Mouse (Mus musculus): Measurements from ENCODE around the gene Fgd3. TPM values are rescaled to one million over a fixed set of nuclear protein-coding genes. Genes with fewer than 3 reads are reported as not detected.

Gene Fgd3
- polyA plus RNA-seq, 1 experiment = 6.3 TPM

DNA sequence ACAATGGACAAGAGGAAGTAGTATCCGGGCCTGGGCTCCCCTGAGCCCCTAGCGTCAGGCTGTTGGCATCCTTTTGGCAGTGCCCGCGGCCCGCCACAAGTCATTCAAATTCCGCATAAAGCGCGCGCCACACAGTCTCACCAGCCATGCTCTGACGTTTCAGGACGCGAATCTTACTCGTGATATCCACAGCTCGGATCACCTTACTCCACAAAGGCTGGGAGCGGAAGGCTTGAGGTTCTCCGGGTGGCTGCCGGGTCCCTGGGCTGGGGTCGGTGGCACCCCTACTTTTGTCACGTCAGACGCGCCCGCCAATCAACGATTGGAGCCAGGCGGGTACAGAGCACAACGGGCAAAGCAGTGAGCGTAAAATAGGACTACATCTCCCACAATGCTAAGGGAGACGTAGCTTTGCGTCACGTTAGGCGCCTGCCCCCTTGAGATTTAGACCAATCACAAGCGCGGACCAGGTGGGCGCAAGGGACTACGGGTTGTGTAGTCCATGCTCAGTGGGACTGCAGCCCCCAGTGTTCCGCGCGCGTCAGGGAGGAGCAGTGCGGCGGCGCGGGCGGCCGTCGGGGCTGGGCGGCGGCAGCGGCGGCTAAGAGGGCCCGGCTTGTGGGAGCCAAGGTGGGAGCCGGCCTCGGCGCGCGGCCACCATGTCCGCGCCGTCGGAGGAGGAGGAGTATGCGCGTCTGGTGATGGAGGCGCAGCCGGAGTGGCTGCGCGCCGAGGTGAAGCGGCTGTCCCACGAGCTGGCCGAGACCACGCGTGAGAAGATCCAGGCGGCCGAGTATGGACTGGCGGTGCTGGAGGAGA is 21.1 kb upstream of the Fgd3 start, which contains the start of gene Bicd2:
TSS of gene Bicd2 (plus strand) at position 574 of the 819 bp plus-strand sequence.
- Histone ChIP-seq H3K27me3 (replicated peaks; ENCODE audit: control insufficient read depth, insufficient read depth, low read length) (no peaks in the 10 kb centered on the region), H3K27ac (ENCODE audit: insufficient read depth, low read depth, low read length) (peak within 1 kb of the TSS; percentile 13; the same call in 1 of the 2 replicates), H3K4me3 (ENCODE audit: insufficient read depth, low read depth, low read length) (peak within 1 kb of the TSS; percentile 78), H3K36me3 (ENCODE audit: control insufficient read depth, insufficient read depth, low read length) (no peaks in the 10 kb centered on the region), H3K4me1 (ENCODE audit: control insufficient read depth, insufficient read depth, low read length) (peaks cover 21% of the 10 kb centered on the region)
- peak; percentile 98 for DNase-seq
- no peak for TF ChIP-seq CTCF (conservative IDR thresholded peaks at IDR 0.05; ENCODE audit: insufficient read depth, insufficient read length, low read depth, low read length)
- TF ChIP-seq POLR2A (IDR thresholded peaks at IDR 0.05; ENCODE audit: low read depth, low read length) = no peak
- WGBS = under 1% methylated on average over 74 of the region's 74 CpGs

- DNase-seq = peak; percentile 74
- Histone ChIP-seq H3K27ac (ENCODE audit: insufficient read depth, low read depth, low read length) (no peak overlapping the region), H3K4me1 (ENCODE audit: control insufficient read depth, insufficient read depth, low read length) (peaks cover 8% of the 10 kb centered on the region; the same call in 1 of the 2 replicates), H3K4me3 (ENCODE audit: insufficient read depth, low read depth, low read length) (no peak overlapping the region), H3K27me3 (replicated peaks; ENCODE audit: control insufficient read depth, insufficient read depth, low read length) (no peaks in the 10 kb centered on the region), H3K36me3 (ENCODE audit: control insufficient read depth, insufficient read depth, low read length) (no peaks in the 10 kb centered on the region)
- TF ChIP-seq POLR2A (IDR thresholded peaks at IDR 0.05; ENCODE audit: low read depth, low read length) (no peak), CTCF (conservative IDR thresholded peaks at IDR 0.05; ENCODE audit: insufficient read depth, insufficient read length, low read depth, low read length) (peak; percentile 85)
- 65% methylated on average over 7 of the region's 7 CpGs for WGBS
Observed at GRCm38 (mm10) chr13:49338893-49339546, 18.9 kb upstream of the Fgd3 start.

- no peaks in the 10 kb centered on the region for H3K4me1 ChIP-seq (ENCODE audit: control insufficient read depth, insufficient read depth, low read length)
- DNase-seq = no peak
- no peaks in the 10 kb centered on the region for H3K36me3 ChIP-seq (ENCODE audit: control insufficient read depth, insufficient read depth, low read length)
- H3K4me3 ChIP-seq (ENCODE audit: insufficient read depth, low read depth, low read length) = no peak overlapping the region
- TF ChIP-seq CTCF (conservative IDR thresholded peaks at IDR 0.05; ENCODE audit: insufficient read depth, insufficient read length, low read depth, low read length) = no peak
- no peak for TF ChIP-seq POLR2A (IDR thresholded peaks at IDR 0.05; ENCODE audit: low read depth, low read length)
- no peaks in the 10 kb centered on the region for H3K27me3 ChIP-seq (replicated peaks; ENCODE audit: control insufficient read depth, insufficient read depth, low read length)
- WGBS = 89% methylated on average over 12 of the region's 12 CpGs
- no peak overlapping the region for H3K27ac ChIP-seq (ENCODE audit: insufficient read depth, low read depth, low read length)
Observed at GRCm38 (mm10) chr13:49335077-49335982, 15.2 kb upstream of the Fgd3 start.

DNA sequence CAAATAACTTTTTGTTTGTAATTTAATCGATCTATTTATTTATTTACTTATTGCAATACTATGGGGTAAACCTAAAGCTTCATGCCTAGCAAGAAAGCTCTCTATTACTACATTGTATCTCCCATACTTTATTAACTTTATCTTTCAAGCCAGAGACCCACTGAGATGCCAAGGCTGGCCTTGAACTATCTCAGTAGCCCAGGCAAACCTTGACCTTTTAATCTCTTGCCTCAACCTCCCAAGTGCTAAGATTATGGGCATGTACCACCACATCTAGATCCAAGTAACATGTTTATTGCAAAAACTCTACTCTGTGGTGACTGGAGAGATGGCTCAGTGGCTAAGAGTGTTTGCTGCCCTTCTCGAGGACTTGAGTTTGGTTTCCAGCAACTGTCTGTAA is 13.1 kb upstream of the Fgd3 start:
- WGBS = 79% methylated on average over 2 of the region's 2 CpGs
- TF ChIP-seq POLR2A (IDR thresholded peaks at IDR 0.05; ENCODE audit: low read depth, low read length) (no peak), CTCF (conservative IDR thresholded peaks at IDR 0.05; ENCODE audit: insufficient read depth, insufficient read length, low read depth, low read length) (no peak)
- Histone ChIP-seq H3K27ac (ENCODE audit: insufficient read depth, low read depth, low read length) (no peak overlapping the region), H3K27me3 (replicated peaks; ENCODE audit: control insufficient read depth, insufficient read depth, low read length) (no peaks in the 10 kb centered on the region), H3K4me3 (ENCODE audit: insufficient read depth, low read depth, low read length) (no peak overlapping the region), H3K36me3 (ENCODE audit: control insufficient read depth, insufficient read depth, low read length) (no peaks in the 10 kb centered on the region), H3K4me1 (ENCODE audit: control insufficient read depth, insufficient read depth, low read length) (no peaks in the 10 kb centered on the region)
- DNase-seq = no peak

DNA sequence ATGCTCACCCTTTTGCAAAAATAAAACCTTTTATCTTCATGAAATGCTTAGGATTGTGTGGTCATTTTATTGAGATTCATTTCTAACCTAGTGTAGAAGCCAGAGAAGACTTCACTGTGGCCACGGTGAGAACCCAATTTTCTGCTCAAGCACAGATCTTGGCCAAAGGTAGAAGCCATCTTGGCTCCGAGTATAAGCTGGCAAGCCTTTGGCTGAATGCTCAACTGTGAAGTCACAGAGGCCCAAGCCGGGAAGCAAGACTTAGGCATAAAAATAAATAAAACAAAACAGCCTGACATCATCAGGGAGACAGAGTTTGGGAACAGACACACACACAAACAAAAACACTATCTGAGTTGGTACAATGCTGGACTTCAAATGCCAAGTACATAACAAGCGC is 8.0 kb upstream of the Fgd3 start:
- H3K27ac ChIP-seq (ENCODE audit: insufficient read depth, low read depth, low read length) = no peak overlapping the region
- no peak for TF ChIP-seq CTCF (conservative IDR thresholded peaks at IDR 0.05; ENCODE audit: insufficient read depth, insufficient read length, low read depth, low read length)
- TF ChIP-seq POLR2A (IDR thresholded peaks at IDR 0.05; ENCODE audit: low read depth, low read length) = no peak
- H3K4me1 ChIP-seq (ENCODE audit: control insufficient read depth, insufficient read depth, low read length) = no peaks in the 10 kb centered on the region
- 77% methylated on average over 4 of the region's 4 CpGs for WGBS
- no peak for DNase-seq
- no peaks in the 10 kb centered on the region for H3K36me3 ChIP-seq (ENCODE audit: control insufficient read depth, insufficient read depth, low read length)
- no peaks in the 10 kb centered on the region for H3K27me3 ChIP-seq (replicated peaks; ENCODE audit: control insufficient read depth, insufficient read depth, low read length)
- no peak overlapping the region for H3K4me3 ChIP-seq (ENCODE audit: insufficient read depth, low read depth, low read length)

DNA sequence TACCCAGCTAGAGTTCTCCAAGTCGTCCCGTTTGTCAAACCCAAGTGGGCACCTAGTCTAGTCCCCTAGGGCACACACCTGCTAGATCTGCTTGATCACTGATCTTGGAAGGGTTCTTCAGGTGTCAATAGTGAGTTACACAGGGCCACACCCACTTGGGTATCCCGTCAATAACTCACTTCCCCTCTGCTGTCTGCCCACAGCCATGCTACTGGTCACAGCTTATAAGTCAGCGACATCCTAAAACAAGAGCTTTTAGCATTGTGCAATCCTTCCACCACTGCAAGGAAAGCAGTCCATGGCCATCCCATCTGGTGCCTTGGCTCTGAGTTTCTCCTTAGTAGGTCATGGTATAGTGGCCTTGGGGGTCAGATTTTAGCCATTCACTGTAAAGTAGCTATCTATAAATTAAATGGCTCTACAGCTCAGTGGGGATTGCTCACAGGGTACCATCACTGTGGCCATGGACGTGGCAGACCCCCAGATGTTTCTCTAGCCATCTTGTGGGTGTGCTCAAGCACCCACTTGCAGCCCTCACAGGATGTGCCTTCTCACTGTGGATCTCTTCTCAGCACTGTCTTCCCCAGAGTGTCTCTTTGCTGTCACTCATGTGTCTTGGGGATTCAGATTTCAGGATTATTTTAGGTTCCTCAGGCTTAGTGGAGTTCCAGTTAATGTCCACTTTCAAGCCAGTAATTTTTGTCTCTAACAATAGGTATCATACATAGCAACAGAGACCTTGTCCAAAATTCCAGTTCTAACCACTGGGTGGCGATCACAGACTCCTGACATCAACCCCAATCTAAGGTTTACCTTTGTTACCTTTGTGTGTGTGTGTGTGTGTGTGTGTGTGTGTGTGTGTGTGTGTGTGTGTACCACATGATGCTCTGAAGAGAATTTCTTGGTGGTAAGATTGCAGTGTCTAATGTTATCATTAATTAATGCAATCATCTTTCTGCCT is 6.4 kb upstream of the Fgd3 start:
- Histone ChIP-seq H3K4me1 (ENCODE audit: control insufficient read depth, insufficient read depth, low read length) (no peaks in the 10 kb centered on the region), H3K4me3 (ENCODE audit: insufficient read depth, low read depth, low read length) (no peak overlapping the region), H3K27me3 (replicated peaks; ENCODE audit: control insufficient read depth, insufficient read depth, low read length) (no peaks in the 10 kb centered on the region), H3K27ac (ENCODE audit: insufficient read depth, low read depth, low read length) (no peak overlapping the region), H3K36me3 (ENCODE audit: control insufficient read depth, insufficient read depth, low read length) (no peaks in the 10 kb centered on the region)
- WGBS = 62% methylated on average over 6 of the region's 6 CpGs
- peak; percentile 62 for DNase-seq
- TF ChIP-seq POLR2A (IDR thresholded peaks at IDR 0.05; ENCODE audit: low read depth, low read length) = no peak
- TF ChIP-seq CTCF (conservative IDR thresholded peaks at IDR 0.05; ENCODE audit: insufficient read depth, insufficient read length, low read depth, low read length) = 0 out of 2 replicates have a peak, but pooled peaks have one; percentile 15
